Comparison of ENCODE assay signal across 9 mouse cellular contexts in genomic region chr4:148107621-148108291, GRCm38 (mm10). TPM values are rescaled to one million over a fixed set of nuclear protein-coding genes. Genes with fewer than 3 reads are reported as not detected.
DNase-seq lines count a peak whose midpoint lies in the region; ATAC-seq and TF ChIP-seq lines count a peak whose summit lies in the region.
"Had no signal": no experiment of that assay in that cellular context is flagged by ENCODE, and none has a peak within 500 bp of the region (broad histone marks: within the 10 kb centered on the region; RNA-seq: fewer than 3 reads in every experiment).

No protein-coding gene starts in this region.

- no peak overlapping the region for H3K4me2 ChIP-seq in forebrain, embryonic 13.5 days
- H3K4me2 ChIP-seq in lung, embryonic 14.5 days: peak overlapping the region; percentile 23; the same call in 1 of the 2 replicates
- H3K4me2 ChIP-seq in liver, embryonic 13.5 days: no peak overlapping the region
- H3K4me2 ChIP-seq: midbrain, embryonic 12.5 days had no signal

- no peak for DNase-seq in forebrain, embryonic 10.5 days (ENCODE audit: extremely low spot score, low spot score)
- peak; percentile 48 for DNase-seq in lung, embryonic 14.5 days
- no peak for DNase-seq in lung, adult 2 months
- DNase-seq in embryo, embryonic 9.5 days (ENCODE audit: extremely low spot score): peak; percentile 61
- DNase-seq in liver, embryonic 13.5 days: no peak
- DNase-seq in ovary, postnatal 10 days (ENCODE audit: low spot score): no peak
- no peak for DNase-seq in natural killer cell, adult 2 months (ENCODE audit: low spot score in 2 of 2)

- WGBS in forebrain, embryonic 13.5 days: 73% methylated on average over 22 of the region's 22 CpGs
- WGBS in forebrain, embryonic 10.5 days: 82% methylated on average over 22 of the region's 22 CpGs
- 20% methylated on average over 22 of the region's 22 CpGs for WGBS in lung, embryonic 14.5 days
- 31% methylated on average over 22 of the region's 22 CpGs for WGBS in lung, adult 2 months
- WGBS in liver, embryonic 13.5 days (ENCODE audit: insufficient replicate concordance): 49% methylated on average over 22 of the region's 22 CpGs

- H3K27ac ChIP-seq in forebrain, embryonic 13.5 days: peak overlapping the region; percentile 70
- no peak overlapping the region for H3K27ac ChIP-seq in forebrain, embryonic 10.5 days
- no peak overlapping the region for H3K27ac ChIP-seq in lung, embryonic 14.5 days (ENCODE audit: low read depth)
- 0 out of 2 replicates have a peak overlapping the region, but pooled peaks have one; percentile 36 for H3K27ac ChIP-seq in liver, embryonic 13.5 days
- H3K27ac ChIP-seq: midbrain, embryonic 12.5 days had no signal

- peak; percentile 72 for ATAC-seq in forebrain, embryonic 13.5 days
- peak; percentile 65 for ATAC-seq in lung, embryonic 14.5 days (ENCODE audit: insufficient read depth)
- ATAC-seq in liver, embryonic 13.5 days (ENCODE audit: low read depth): no peak

- H3K4me1 ChIP-seq in forebrain, embryonic 13.5 days: peaks cover 9% of the 10 kb centered on the region; the same call in 1 of the 2 replicates
- H3K4me1 ChIP-seq in forebrain, embryonic 10.5 days: peaks cover 4% of the 10 kb centered on the region; the same call in 1 of the 2 replicates
- H3K4me1 ChIP-seq in lung, embryonic 14.5 days (ENCODE audit: insufficient read depth): peaks cover 9% of the 10 kb centered on the region; the same call in 1 of the 2 replicates
- H3K4me1 ChIP-seq in lung, adult 2 months (ENCODE audit: control insufficient read depth, insufficient read depth, low read length): no peaks in the 10 kb centered on the region
- H3K4me1 ChIP-seq in liver, embryonic 13.5 days (replicated peaks): no peaks in the 10 kb centered on the region; the same call in 1 of the 2 replicates
- H3K4me1 ChIP-seq: midbrain, embryonic 12.5 days had no signal

- no peak for TF ChIP-seq POLR2A in lung, adult 2 months (IDR thresholded peaks at IDR 0.05; ENCODE audit: borderline replicate concordance, extremely low read depth, low read depth, low read length)

- TF ChIP-seq CTCF in lung, embryonic 14.5 days (IDR thresholded peaks at IDR 0.05; ENCODE audit: low read depth): no peak
- no peak for TF ChIP-seq CTCF in lung, adult 2 months (IDR thresholded peaks at IDR 0.05; ENCODE audit: insufficient read depth, low read length)

- 0 out of 2 replicates have a peak overlapping the region, but pooled peaks have one; percentile 27 for H3K9ac ChIP-seq in forebrain, embryonic 13.5 days
- no peak overlapping the region for H3K9ac ChIP-seq in lung, embryonic 14.5 days
- H3K9ac ChIP-seq in liver, embryonic 13.5 days: no peak overlapping the region
- H3K9ac ChIP-seq: midbrain, embryonic 12.5 days had no signal

- peaks cover 35% of the 10 kb centered on the region for H3K36me3 ChIP-seq in forebrain, embryonic 13.5 days (ENCODE audit: poor library complexity, severe bottlenecking)
- 0 out of 2 replicates have a peak, but pooled peaks cover 3% of the 10 kb centered on the region for H3K36me3 ChIP-seq in forebrain, embryonic 10.5 days (replicated peaks)
- no peaks in the 10 kb centered on the region for H3K36me3 ChIP-seq in lung, embryonic 14.5 days (ENCODE audit: insufficient read depth)
- H3K36me3 ChIP-seq in liver, embryonic 13.5 days: no peaks in the 10 kb centered on the region

- no peaks in the 10 kb centered on the region for H3K27me3 ChIP-seq in forebrain, embryonic 13.5 days
- H3K27me3 ChIP-seq in forebrain, embryonic 10.5 days (ENCODE audit: poor library complexity, severe bottlenecking): no peaks in the 10 kb centered on the region; the same call in 1 of the 2 replicates
- no peaks in the 10 kb centered on the region for H3K27me3 ChIP-seq in lung, embryonic 14.5 days (ENCODE audit: insufficient read depth, low read length)
- peaks cover 16% of the 10 kb centered on the region for H3K27me3 ChIP-seq in liver, embryonic 13.5 days
- H3K27me3 ChIP-seq: midbrain, embryonic 12.5 days had no signal

- H3K4me3 ChIP-seq in forebrain, embryonic 13.5 days: no peak overlapping the region
- no peak overlapping the region for H3K4me3 ChIP-seq in forebrain, embryonic 10.5 days
- H3K4me3 ChIP-seq in lung, embryonic 14.5 days (ENCODE audit: low read depth, low read length): no peak overlapping the region
- H3K4me3 ChIP-seq in lung, adult 2 months (replicated peaks; ENCODE audit: extremely low read depth, low read depth, low read length): no peak overlapping the region
- no peak overlapping the region for H3K4me3 ChIP-seq in liver, embryonic 13.5 days (replicated peaks)
- H3K4me3 ChIP-seq: midbrain, embryonic 12.5 days had no signal

- H3K9me3 ChIP-seq in forebrain, embryonic 13.5 days (replicated peaks): no peaks in the 10 kb centered on the region
- H3K9me3 ChIP-seq in forebrain, embryonic 10.5 days: no peaks in the 10 kb centered on the region
- no peaks in the 10 kb centered on the region for H3K9me3 ChIP-seq in lung, embryonic 14.5 days (ENCODE audit: low read depth, low read length)
- H3K9me3 ChIP-seq in liver, embryonic 13.5 days (replicated peaks): no peaks in the 10 kb centered on the region
- H3K9me3 ChIP-seq: midbrain, embryonic 12.5 days had no signal

RNA-seq across cellular contexts. Expression of gene Agtrap, which starts 19.9 kb away (rescaled TPM):
- polyA plus RNA-seq in forebrain, embryonic 13.5 days (2015; fragmentation: Nextera tagmentation; extraction: Ambion mirVana): 6.9 and 8.3 TPM in 2 replicates
- 19.4 TPM in 2 replicates for polyA plus RNA-seq in forebrain, embryonic 10.5 days (2016; fragmentation: Nextera tagmentation; extraction: Ambion mirVana)
- 11.6 and 14.2 TPM in 2 replicates for polyA plus RNA-seq in lung, embryonic 14.5 days (2014; fragmentation: Nextera tagmentation; extraction: Ambion mirVana)
- 50.1 and 56.8 TPM in 2 replicates for polyA plus RNA-seq in lung, adult 2 months (2012; rRNA removed)
- 11.2 and 11.7 TPM in 2 replicates for polyA plus RNA-seq in liver, embryonic 13.5 days (2015; fragmentation: Nextera tagmentation; extraction: Ambion mirVana)

RNA-seq across cellular contexts. Expression of gene Mad2l2, which starts 22.4 kb away (rescaled TPM):
- 96.6 and 107 TPM in 2 replicates for polyA plus RNA-seq in forebrain, embryonic 13.5 days (2015; fragmentation: Nextera tagmentation; extraction: Ambion mirVana)
- 61.8 and 64.5 TPM in 2 replicates for polyA plus RNA-seq in forebrain, embryonic 10.5 days (2016; fragmentation: Nextera tagmentation; extraction: Ambion mirVana)
- 60.2 and 61.1 TPM in 2 replicates for polyA plus RNA-seq in lung, embryonic 14.5 days (2014; fragmentation: Nextera tagmentation; extraction: Ambion mirVana)
- polyA plus RNA-seq in lung, adult 2 months (2012; rRNA removed): 26.9 and 30.8 TPM in 2 replicates
- polyA plus RNA-seq in liver, embryonic 13.5 days (2015; fragmentation: Nextera tagmentation; extraction: Ambion mirVana): 19.4 and 21.0 TPM in 2 replicates

RNA-seq across cellular contexts. Expression of gene Draxin, which starts 22.7 kb away (rescaled TPM):
- polyA plus RNA-seq in forebrain, embryonic 13.5 days (2015; fragmentation: Nextera tagmentation; extraction: Ambion mirVana): 11.7 and 12.5 TPM in 2 replicates
- polyA plus RNA-seq in forebrain, embryonic 10.5 days (2016; fragmentation: Nextera tagmentation; extraction: Ambion mirVana): 1.6 and 2.2 TPM in 2 replicates
- not detected in 2 replicates for polyA plus RNA-seq in lung, embryonic 14.5 days (2014; fragmentation: Nextera tagmentation; extraction: Ambion mirVana)
- 0.15 and 0.59 TPM in 2 replicates for polyA plus RNA-seq in lung, adult 2 months (2012; rRNA removed)
- polyA plus RNA-seq in liver, embryonic 13.5 days (2015; fragmentation: Nextera tagmentation; extraction: Ambion mirVana): 0.09 and 0.13 TPM in 2 replicates

RNA-seq across cellular contexts. Expression of gene Fbxo6, which starts 44.2 kb away (rescaled TPM):
- polyA plus RNA-seq in forebrain, embryonic 13.5 days (2015; fragmentation: Nextera tagmentation; extraction: Ambion mirVana): 14.2 and 16.7 TPM in 2 replicates
- polyA plus RNA-seq in forebrain, embryonic 10.5 days (2016; fragmentation: Nextera tagmentation; extraction: Ambion mirVana): 8.4 and 10.4 TPM in 2 replicates
- 10.8 and 12.3 TPM in 2 replicates for polyA plus RNA-seq in lung, embryonic 14.5 days (2014; fragmentation: Nextera tagmentation; extraction: Ambion mirVana)
- 64.5 and 84.4 TPM in 2 replicates for polyA plus RNA-seq in lung, adult 2 months (2012; rRNA removed)
- 16.5 and 16.9 TPM in 2 replicates for polyA plus RNA-seq in liver, embryonic 13.5 days (2015; fragmentation: Nextera tagmentation; extraction: Ambion mirVana)

RNA-seq across cellular contexts. Expression of gene Fbxo44, which starts 52.5 kb away (rescaled TPM):
- 62.4 and 71.9 TPM in 2 replicates for polyA plus RNA-seq in forebrain, embryonic 13.5 days (2015; fragmentation: Nextera tagmentation; extraction: Ambion mirVana)
- polyA plus RNA-seq in forebrain, embryonic 10.5 days (2016; fragmentation: Nextera tagmentation; extraction: Ambion mirVana): 33.4 and 34.4 TPM in 2 replicates
- polyA plus RNA-seq in lung, embryonic 14.5 days (2014; fragmentation: Nextera tagmentation; extraction: Ambion mirVana): 9.3 and 11.0 TPM in 2 replicates
- 13.3 and 21.5 TPM in 2 replicates for polyA plus RNA-seq in lung, adult 2 months (2012; rRNA removed)
- polyA plus RNA-seq in liver, embryonic 13.5 days (2015; fragmentation: Nextera tagmentation; extraction: Ambion mirVana): 0.93 and 1.0 TPM in 2 replicates

Comparison
In these comparisons a context has a peak if more than half of its experiments do, and no peak if none do; other contexts are left out.
1. H3K27ac ChIP-seq: peak in forebrain, embryonic 13.5 days (single experiment) and liver, embryonic 13.5 days (single experiment); none in forebrain, embryonic 10.5 days (single experiment) and lung, embryonic 14.5 days (single experiment).
2. DNase-seq: peak in lung, embryonic 14.5 days (single experiment) and embryo, embryonic 9.5 days (single experiment); none in forebrain, embryonic 10.5 days (single experiment), lung, adult 2 months (single experiment), liver, embryonic 13.5 days (single experiment), ovary, postnatal 10 days (single experiment) and natural killer cell, adult 2 months (0 of 2).